Mouse (Mus musculus) heart, postnatal 36 days (tissue): ENCODE results near the gene Mctp1. TPM values are rescaled to one million over a fixed set of nuclear protein-coding genes. Genes with fewer than 3 reads are reported as not detected.
"Not testable (repeated sequence)": the region's sequence is repeated elsewhere in the genome, so short reads cannot be mapped to it uniquely, and the experiment has no call there.

Experiments
- DNase-seq, 2 experiments: peaks; one replicate each; pipeline ENCODE4 v3.0.0; 2021 to 2022
- intact Hi-C: fragments of 180-260 bp; cut with DNase I; formaldehyde crosslinking; loops from one replicate; pipeline ENCODE4 v1.15.1; 2025
- total RNA-seq, 2 experiments: library from RNA; stranded (reverse); gene quantifications; 2 replicates each; pipeline ENCODE4 v1.2.3; 2021

The Mctp1 gene
- total RNA-seq: 1 to 10 TPM; 2.7 to 2.9 TPM

DNA sequence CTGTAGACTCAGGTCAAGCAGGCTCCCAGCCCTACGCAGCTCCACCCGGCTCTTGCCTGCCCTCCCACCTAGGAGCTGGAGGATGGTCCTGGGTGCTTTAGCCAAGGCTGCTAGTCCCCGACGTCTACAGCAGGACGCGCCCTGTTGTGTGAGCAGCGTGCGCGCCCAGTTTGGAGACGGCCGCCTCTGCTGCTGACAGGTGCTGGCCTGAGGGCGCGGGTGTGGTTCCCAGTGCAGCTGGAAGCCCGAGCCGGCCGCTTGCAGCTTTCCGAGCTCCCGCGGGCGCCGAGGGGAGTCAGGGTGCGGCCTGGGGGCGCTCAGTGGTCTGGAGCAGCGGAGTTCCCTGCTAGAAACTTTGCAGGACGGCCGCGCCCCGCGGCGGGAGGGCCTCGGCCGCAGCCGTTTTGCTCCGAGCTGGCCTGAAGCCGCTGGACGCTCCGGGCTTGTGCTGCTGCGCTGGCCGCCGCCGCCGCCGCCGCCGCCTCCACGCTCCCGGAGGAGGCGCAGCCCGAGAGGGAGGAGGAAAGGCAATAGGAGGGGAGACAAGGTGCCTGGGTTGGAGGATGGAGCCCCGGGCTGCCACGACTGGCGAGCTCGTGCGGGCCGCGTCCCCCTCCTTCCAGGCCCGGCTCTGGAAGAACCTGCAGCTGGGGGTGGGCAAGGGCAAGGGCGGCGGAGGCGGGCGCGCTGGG is at the start of gene Mctp1:
Gene Mctp1 (plus strand): TSS at position 564 of the 692 bp plus-strand sequence.
- intact Hi-C loops: no loop called here
- peak; percentile 47 to 55 for DNase-seq

DNA sequence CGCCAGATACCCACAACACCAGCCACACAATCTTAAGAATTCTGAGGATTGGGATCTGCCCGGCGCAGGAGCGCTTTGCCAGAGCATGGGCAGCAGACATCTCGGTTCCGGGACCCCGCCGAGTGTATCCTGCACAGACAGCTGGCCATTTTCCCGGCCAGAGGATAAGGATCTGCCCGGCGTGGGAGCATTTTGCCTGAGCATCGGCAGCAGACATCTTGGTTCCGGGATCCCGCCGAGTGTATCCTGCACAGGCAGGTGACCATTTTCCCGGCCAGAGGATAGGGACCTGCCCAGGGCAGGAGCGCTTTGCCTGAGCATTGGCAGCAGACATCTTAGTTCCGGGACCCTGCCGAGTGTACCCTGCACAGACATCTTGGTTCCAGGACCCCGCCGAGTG is 38.4 kb upstream of the Mctp1 start:
- DNase-seq, intact Hi-C loops: not testable (repeated sequence)

DNA sequence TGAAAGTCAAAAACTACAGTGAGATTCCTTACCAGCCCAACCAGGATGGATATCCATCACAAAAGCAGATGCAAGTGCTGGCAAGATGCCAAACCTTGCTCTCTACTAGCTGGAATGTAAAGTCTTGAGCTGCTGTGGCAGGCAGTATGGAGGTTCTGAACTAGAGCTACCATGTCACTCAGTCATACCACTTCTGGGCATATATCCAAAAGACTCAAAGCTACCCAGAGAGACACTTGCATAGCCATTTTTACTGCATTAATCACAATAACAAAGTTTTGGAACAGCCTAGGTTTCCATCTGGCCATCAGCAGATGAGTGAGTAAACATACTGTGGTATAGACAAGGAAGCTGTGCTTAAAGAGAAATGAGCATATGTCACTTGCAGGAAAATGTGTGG is 25.6 kb upstream of the Mctp1 start:
- DNase-seq: no peak
- intact Hi-C loops: no loop called here

DNA sequence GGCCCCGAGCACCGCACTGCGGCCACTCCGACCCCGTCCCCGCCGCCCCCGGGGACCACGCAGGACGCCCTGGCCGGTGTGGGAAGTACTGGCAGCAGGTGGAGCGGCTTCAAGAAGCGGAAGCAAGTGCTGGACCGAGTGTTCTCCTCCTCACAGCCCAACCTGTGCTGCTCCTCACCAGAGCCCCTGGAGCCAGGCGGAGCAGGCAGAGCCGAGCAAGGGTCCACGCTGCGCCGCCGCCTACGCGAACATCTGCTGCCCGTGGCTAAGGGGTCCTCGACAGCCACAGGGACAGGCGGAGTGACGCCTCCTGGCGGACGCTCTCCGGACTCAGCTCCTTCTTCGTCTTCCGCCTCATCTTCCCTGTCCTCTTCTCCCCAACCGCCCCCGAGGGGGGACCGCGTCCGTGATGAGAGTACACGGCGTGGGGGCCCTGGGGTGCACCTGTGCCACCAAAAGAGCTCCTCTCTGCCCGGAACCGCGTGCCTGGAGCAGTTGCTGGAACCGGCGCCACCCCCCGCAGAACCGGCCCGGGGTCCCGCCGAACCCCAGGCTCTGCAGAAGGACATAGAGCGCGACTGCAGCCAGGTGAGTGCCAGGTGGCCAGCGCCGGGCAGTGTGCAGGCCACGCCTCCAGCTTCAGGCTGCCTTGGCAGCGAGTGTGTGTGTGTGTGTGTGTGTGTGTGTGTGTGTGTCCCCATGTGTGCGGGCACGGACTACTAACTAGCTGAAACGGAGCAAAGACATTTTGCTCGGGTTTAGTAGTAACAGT is 515 bp downstream of the Mctp1 start:
- intact Hi-C loops: no loop called here
- peak; percentile 46 to 51 for DNase-seq

DNA sequence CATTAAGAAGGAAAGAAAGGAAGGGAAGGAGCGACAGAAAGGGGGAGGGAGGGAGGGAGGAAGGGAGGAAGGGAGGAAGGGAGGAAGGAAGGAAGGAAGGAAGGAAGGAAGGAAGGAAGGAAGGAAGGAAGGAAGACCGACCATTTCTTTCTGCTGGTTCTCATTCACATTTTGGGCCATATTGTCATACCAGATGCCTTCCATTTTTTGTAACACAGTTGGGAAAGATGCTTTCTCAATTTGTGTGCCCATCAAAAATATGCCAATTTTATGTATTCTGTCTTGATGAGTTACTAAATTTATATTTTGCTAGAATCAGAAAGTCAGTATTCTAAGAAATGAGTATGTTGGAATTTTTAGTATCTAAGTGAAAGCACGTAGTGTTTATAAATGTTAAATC is 4.3 kb downstream of the Mctp1 start:
- intact Hi-C loops: no loop called here
- DNase-seq: no peak

DNA sequence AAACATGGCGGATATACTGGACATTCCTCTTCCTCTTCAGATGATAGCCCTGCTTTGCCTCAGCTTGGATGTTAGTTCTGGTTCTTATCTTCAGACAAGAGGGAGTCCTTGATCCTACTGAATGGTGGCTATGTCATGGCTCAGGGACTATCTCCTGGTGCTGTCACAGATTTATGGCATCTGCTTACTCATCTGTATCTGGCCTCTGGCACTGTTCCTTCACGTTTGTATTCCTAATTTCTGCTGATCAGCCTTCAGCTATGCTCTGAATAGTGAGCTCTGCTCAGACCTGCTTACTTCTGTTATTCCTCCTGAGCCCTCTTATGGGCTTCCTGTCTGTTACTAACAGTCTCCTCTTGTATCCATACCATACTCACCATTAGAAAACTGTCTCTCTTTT is 7.6 kb downstream of the Mctp1 start:
- intact Hi-C loops: no loop called here
- no peak for DNase-seq

DNA sequence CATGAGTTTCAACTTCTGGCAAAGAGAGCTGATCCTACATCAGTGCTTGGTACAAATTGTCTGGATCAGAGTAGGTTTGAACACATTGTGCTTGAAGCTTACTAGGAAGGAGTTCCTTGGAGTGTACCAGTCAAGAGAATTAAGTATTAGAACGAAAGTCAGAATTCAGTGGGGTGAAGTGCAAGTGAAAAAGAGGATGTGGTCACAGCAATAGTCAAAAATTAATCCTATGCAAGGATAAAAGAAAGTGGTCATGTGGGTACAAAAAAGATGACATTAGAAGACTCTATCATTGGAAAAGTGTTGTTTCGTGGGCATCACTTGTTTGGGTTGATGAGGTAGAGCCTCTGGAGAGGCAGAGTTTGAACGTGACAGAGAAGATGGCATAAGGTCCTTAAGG is 8.8 kb downstream of the Mctp1 start:
- intact Hi-C loops: no loop called here
- DNase-seq: no peak

DNA sequence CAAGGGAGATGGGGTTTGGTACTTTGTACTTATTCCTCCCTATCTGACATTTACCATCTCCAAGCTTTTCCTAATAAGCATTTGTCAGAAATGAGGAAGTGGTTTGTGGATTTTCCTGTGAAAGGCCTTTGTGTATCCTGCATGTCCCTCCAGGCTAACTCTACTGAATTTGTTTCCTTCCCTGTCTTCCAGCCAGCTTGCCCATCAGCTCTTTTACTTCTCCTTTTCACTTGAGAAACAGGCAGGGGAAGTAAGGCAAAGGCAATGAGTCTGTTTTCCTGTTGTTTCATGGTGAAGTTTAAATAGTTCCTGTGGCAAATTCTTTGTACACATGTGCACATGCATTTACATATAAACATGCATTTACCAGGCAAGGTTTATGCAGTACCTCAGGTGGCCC is 11.6 kb downstream of the Mctp1 start:
- intact Hi-C loops: no loop called here
- no peak for DNase-seq

DNA sequence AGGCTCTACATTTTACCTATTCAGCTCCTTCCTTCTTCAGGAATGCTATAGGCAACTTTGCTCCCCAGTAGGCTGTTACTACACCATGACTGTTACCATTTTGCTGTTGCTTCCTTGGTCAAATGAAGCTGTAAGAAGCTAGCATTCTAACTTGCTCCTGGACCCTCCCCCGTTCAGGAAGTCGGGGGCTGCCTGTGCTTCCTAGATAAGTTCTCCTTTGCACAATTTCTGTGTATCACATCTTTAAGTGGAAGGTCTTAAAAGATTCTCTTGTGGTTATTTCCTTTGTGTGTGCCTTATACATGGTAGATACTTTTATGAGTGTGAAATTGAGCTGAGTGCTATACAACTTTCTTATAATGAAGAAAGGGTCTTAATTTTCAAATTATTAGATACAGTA is 25.0 kb downstream of the Mctp1 start:
- intact Hi-C loops: no loop called here
- no peak for DNase-seq

DNA sequence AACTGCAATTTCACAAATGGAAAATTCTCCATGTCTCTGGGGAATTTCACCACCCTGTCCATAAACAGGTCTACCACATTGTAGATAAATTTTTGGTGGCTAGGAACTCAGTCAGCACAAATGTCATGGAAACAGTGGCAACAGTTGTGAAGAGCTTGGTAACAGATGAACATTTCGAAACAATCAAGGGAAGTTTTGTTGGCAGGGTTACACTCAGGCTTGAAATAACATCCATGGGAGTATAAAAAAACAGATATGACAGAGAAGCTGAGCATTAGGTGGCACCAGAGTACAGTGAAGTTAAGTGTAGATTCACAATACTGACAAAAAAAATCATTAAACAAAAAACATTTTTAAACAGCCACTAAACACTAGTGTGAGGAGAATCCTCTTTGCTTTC is 26.3 kb downstream of the Mctp1 start:
- no peak for DNase-seq

DNA sequence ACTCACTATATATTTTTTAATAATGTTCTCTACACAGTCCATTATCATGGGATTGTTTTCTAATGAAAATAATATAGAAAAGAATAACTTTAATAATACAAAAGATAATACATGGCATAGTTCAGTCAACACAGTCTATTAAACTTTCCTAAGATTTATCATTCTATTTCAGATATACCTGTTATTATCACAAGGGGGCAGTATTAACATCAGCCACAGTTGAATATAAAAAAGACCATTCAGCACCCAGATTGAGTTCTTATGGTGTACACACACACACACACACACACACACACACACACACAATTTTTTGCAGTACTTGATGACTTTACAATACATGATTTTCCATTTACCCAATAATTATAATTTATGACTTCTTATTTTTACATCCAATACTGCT is 31.0 kb downstream of the Mctp1 start:
- DNase-seq: no peak
- intact Hi-C loops: no loop called here

More for the DNA sequence above, 26.3 kb downstream of the Mctp1 start:
- intact Hi-C loops: no loop called here

DNA sequence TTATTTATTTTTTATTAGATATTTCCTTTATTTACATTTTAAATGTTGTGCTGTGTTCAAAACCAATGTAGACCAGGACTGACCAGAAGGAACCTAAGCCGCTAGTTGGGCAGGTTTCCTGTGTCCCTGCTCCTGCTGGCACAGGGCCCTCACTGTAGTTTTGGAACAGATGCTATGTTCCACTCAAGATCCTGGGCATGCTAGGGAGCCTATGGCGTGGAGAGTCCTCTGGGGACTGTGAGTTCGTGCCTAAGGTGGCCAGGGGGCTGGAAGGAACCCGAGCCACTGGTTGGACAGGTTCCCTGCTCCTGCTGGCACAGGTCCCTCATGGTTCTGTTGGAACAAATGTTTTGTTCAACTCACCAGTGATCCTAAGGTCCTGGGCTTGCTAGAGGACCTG is 35.8 kb downstream of the Mctp1 start:
- no peak for DNase-seq

DNA sequence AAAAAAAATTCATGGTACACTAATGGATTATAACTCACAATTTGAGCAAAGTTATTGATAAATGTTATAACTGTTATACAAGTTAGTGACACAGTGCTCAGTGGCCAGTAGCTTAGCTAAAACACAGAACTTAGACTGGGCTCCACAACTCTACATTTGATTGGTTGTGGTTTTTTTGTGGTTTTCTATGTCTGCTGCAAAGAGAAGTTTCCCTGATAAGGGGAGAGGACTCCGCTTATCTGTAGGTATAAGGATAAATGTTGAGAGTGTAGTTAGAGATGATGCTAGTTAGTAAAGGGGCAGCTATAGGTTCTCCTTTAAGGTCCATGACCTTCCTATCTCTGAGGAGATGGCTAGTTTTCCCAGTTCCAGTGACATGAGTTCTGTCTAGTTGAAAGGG is 36.7 kb downstream of the Mctp1 start:
- no peak for DNase-seq
- intact Hi-C loops: no loop called here

More for the DNA sequence above, 35.8 kb downstream of the Mctp1 start:
- intact Hi-C loops: no loop called here

DNA sequence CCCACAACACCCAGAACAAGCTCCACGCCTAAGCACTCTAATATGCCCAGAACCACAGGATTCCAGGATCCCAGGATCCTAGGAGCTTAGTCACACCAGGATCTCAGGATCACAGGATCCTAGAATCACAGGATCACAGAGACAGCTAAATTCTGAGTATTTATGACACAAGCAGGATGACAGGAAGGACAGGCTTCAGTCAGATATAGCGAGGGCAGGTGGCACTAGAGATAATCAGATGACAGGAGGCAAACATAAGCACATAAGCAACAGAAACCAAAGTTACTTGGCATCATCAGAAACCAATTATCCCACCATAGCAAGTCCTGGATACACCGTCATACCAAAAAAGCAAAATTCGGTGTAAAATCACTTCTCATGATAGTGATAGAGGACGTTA is 37.8 kb downstream of the Mctp1 start:
- DNase-seq: no peak
- intact Hi-C loops: no loop called here

DNA sequence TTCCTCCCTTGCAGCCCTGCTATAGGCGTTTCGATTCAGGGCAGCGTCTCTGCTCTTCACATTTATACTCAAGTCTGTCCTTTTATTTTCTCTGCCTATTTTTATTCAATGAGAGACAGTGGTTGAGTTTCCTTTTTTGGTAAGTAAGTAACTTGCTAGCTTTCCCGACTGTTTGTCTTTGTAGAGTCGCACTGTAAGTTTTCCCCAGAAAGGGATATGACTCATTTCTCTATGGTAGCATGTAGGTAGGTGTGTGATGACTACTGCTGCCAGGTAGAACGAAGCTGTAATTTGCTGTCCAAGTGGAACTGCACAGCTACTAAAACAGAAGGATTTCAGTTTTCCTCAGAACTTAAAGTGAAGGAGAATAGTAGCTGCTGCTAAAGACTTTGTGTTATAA is 45.1 kb downstream of the Mctp1 start:
- intact Hi-C loops: no loop called here
- no peak for DNase-seq

DNA sequence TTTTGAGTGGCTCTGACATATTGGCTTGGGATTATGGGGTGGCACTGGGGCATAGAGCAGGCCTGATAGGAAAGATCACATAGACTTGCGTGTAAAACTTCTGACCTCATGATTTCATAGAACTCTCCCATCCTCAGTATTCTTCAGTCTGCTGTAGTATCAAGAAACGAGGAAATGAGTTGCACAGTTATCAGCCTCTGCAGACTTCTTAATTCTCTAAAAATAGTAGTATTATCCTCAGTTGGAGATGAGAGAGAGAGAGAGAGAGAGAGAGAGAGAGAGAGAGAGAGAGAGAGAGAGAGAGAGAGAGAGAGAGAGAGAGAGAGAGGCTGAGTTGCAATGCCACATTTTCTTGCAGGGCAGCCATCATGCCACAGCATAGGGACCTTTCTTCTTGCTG is 45.6 kb downstream of the Mctp1 start:
- no peak for DNase-seq
- intact Hi-C loops: no loop called here

DNA sequence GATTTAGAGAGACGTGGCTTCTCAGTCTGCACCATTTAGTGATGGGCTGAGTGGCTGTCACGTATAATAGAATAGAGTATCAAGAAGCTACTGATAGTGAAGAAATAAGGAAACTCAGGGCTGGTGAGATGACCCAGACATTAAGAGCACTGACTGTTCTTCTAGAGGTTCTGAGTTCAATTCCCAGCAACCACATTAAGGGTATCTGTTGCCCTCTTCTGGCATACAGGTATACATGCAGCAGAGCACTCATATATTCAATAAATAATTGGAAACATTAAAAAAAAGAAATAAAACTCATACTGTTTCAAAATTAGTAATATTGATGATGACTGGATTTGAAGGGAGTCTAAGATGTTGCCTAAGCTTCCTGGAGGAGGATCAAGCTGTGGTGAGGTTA is 47.6 kb downstream of the Mctp1 start:
- no peak for DNase-seq
- intact Hi-C loops: no loop called here

DNA sequence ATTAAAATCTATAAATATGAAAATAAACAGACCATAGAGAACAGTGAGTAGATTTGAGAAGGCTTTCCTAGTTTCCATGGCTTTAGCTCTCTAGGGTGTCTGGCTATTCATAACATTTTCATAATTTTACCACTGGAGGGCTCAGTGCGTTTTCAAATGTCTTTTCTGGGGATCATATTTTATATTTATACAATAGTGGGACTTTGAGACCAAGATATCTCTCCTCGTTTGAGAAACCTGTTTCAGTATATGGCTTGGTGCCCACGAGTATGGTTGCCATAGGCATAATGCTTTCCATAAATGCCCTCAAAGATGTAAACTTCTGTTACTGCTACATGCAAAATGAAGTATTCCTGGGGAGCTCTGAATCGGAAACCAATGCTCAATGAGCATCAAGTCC is 49.1 kb downstream of the Mctp1 start:
- DNase-seq: no peak
- intact Hi-C loops: no loop called here

DNA sequence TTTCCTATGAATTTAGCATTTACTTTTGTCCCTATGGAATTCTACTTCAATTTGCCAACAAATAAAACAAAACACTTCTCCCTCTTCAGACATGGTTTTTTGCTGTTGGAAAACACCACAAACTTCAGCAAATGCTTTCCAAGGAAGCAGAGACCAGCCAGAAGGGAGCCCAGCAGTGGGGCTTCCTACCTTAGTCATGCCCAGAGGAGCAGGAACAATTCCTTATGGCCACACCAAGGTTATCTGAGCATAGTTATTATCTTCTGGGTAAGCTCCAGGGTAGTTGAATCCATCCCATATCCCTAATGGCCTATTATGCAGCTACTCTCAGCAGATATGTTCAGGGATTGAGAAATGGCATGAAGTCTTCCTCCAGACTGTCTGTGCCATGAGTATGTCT is 52.1 kb downstream of the Mctp1 start:
- intact Hi-C loops: no loop called here
- no peak for DNase-seq

DNA sequence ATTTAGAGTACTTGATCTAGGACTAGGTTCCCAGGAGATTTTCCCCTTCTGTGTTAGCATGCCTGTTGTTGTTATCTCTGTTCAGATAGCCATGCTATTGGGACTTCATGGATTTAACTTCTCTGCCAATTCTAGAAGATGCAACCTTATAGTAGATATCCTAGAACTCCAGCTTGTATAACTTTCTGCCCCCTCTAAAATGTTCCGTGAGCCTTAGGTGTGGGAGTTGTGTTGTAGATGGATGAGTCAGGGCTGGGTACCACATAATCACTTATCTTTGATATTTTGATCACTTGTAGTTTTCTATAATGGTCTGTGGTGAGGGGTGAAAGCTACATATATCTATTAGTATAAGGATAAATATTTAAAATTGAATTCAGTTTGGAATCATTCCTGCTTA is 54.4 kb downstream of the Mctp1 start:
- no peak for DNase-seq
- intact Hi-C loops: no loop called here

DNA sequence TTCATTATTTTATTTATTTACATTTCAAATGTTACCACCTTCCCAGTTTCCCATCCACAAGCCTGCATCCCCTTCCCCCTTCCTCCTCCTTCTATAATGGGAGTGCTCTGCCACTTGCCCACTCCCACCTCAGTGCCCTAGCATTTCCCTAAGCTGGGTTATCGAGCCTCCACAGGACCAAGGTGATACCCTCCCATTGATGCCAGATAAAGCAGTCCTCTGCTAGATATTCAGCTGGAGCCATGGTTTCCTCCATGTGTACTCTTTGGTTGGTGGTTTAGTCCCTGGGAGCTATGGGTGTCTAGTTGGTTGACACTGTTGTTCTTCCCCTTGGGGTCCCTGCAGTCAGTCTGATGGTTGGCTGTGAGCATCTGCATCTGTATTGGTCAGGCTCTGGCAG is 61.7 kb downstream of the Mctp1 start:
- DNase-seq: no peak
- intact Hi-C loops: no loop called here

DNA sequence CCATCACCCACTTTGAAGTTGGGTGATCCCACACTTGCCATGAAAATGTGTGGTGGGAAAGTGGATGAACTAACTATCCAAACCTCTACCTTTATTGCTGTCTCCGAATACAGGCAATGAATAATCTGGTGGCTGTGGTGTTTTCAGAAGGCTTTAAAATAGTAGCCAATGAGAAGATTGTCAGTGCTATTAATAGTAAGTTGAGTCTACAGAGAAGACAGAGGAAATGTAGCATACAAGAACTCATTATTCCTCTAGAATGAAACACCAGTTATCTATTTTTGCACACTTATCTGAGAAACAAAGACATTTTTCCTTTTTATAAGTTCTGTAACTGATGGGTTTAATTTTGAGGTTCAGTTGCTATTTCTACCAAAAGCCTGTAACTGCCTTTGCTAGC is 63.2 kb downstream of the Mctp1 start:
- no peak for DNase-seq
- intact Hi-C loops: no loop called here
